Mouse (Mus musculus) myocyte (in vitro differentiated cells): ENCODE measurements around the gene Cbl.

ENCODE experiments used
- E2F4 ChIP-seq: IDR thresholded peaks from one replicate; pipeline ENCODE4 v1.6.1; 2011; ENCODE audit warnings: mild to moderate bottlenecking, control low read depth, moderate library complexity; ENCODE audit not compliant: insufficient read depth
- MAX ChIP-seq: IDR thresholded peaks from one replicate; pipeline ENCODE4 v1.6.1; 2011; ENCODE audit warnings: low read depth, mild to moderate bottlenecking, control low read depth
- MYOG ChIP-seq, 3 experiments: IDR thresholded peaks; one replicate each; pipeline ENCODE4 v1.6.1; 2011; ENCODE audit warnings: control low read depth in 2 of 3, low read depth in 2 of 3, mild to moderate bottlenecking in 2 of 3; ENCODE audit not compliant: insufficient read length in 2 of 3, control insufficient read depth in 1 of 3, insufficient read depth in 1 of 3
- POLR2A ChIP-seq: IDR thresholded peaks from one replicate; pipeline ENCODE4 v1.6.1; 2011; ENCODE audit warnings: low read depth, mild to moderate bottlenecking, control low read depth, moderate library complexity; ENCODE audit not compliant: insufficient read length
- POLR2AphosphoS2 ChIP-seq: IDR thresholded peaks from one replicate; pipeline ENCODE4 v1.6.1; 2011; ENCODE audit warnings: low read depth, control low read depth; ENCODE audit not compliant: insufficient read length
- REST ChIP-seq: IDR thresholded peaks from one replicate; pipeline ENCODE4 v1.6.1; 2011; ENCODE audit warnings: mild to moderate bottlenecking, control low read depth, moderate library complexity; ENCODE audit not compliant: insufficient read depth, insufficient read length
- TCF12 ChIP-seq: IDR thresholded peaks from one replicate; pipeline ENCODE4 v1.6.1; 2011; ENCODE audit warnings: mild to moderate bottlenecking, control low read depth; ENCODE audit not compliant: poor library complexity, insufficient read depth, severe bottlenecking
- USF1 ChIP-seq: IDR thresholded peaks from one replicate; pipeline ENCODE4 v1.6.1; 2011; ENCODE audit warnings: low read depth, mild to moderate bottlenecking, control low read depth, moderate library complexity

- TF ChIP-seq POLR2A = no peak
- TF ChIP-seq USF1 = no peak
- no peak for TF ChIP-seq MAX
- no peak for TF ChIP-seq REST
- TF ChIP-seq POLR2AphosphoS2 = no peak
- TF ChIP-seq MYOG (IDR thresholded peaks at IDR 0.05; ENCODE audit: control insufficient read depth in 1 of 3, insufficient read depth in 1 of 3, insufficient read length in 2 of 3, low read depth in 2 of 3) = no peak
- no peak for TF ChIP-seq E2F4
- TF ChIP-seq TCF12 = no peak
Measured at GRCm38 (mm10) chr9:44207840-44208239, 26.0 kb downstream of the Cbl start.
